Mouse (Mus musculus) cerebellum, postnatal 14 days (tissue): ENCODE results near the gene Dot1l.
"Not testable (repeated sequence)": the region's sequence is repeated elsewhere in the genome, so short reads cannot be mapped to it uniquely, and the experiment has no call there.

Experiments used
- DNase-seq, 2 experiments: peaks; one replicate each; pipeline ENCODE4 v3.0.0; 2021; ENCODE audit warnings: mixed read lengths in 2 of 2

Dot1l gene

DNA sequence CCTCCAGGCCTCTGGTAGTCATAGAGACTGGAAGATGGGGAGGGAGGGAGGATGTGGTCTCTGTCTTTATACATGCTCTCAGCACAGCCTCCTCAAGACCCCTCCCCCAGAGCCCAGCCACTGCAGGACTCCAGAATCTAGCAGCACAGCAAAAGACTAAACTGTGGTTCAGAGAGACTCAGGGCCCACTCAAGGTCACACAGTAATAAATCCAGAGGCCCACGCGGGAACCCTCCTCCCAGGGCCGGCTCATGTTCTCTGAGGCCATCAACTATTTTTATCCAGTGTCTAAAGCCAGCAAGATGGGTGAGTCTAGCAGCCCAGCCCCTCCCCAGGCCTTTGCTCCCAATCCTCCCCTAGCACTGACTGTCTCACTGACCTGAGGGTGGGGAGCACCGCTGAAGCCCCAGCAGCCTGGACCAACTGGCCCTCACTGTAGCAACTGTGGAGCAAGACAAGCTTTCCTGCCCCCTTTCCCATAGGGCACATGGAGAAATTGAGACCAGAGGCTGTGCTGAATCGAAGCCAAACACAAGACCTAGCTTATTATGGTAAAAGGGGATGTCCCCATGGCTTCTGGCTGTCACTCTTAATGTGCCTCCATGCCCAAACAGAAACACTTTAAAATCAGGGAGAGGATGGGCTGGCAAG lies 57.5 kb downstream of the Dot1l start:
- DNase-seq: no peak

DNA sequence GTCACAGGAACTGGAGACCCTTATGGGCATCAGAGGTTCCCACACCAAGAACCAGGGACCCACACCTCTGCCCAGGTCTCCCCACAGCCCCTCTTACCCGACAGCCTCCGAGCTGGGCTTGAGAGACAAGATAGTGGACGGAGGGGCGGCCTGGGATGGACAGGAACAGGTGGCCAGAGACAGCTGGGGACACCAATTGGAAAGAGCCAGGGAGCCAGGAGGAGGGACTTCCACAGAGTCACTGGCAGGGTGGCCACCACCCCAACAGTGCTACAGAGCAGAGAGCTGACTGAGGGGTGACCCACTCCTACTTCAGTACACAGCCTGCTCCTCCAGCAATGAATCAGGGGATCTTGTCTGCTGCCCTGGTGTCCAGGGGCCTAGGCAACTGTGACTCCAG lies 58.4 kb downstream of the Dot1l start, which contains the start of gene Jsrp1:
TSS of gene Jsrp1 (minus strand) at position 133 of the 400 bp plus-strand sequence.
- DNase-seq: no peak

DNA sequence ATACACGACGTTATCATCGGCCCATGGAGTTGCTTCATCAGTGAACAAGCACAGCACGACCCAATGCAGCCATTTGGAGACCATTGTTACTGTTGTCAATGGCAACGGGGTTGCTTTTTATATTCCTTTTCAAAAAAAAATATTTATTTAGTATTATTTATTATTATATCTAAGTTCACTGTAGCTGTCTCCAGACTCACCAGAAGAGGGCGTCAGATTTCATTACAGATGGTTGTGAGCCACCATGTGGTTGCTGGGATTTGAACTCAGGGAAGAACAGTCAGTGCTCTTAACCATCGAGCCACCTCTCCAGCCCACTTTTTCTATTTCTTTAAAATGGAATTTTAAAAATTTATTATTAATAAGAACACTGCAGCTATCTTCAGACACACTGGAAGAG lies 59.8 kb downstream of the Dot1l start:
- no peak for DNase-seq

DNA sequence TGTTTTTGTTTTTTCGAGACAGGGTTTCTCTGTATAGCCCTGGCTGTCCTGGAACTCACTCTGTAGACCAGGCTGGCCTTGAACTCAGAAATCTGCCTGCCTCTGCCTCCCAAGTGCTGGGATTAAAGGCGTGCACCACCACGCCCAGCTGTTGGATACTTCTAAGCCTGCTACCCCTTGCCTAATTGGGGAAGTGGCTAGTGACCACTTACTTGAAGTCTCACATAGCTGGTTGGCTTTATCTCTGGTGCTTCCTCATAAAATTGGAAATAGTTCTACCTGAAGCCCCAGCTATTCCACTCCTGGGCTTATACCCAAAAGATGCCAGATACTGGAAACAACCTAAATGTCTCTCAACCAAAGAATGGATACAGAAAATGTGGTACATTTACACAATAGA lies 61.3 kb downstream of the Dot1l start:
- not testable (repeated sequence) for DNase-seq

DNA sequence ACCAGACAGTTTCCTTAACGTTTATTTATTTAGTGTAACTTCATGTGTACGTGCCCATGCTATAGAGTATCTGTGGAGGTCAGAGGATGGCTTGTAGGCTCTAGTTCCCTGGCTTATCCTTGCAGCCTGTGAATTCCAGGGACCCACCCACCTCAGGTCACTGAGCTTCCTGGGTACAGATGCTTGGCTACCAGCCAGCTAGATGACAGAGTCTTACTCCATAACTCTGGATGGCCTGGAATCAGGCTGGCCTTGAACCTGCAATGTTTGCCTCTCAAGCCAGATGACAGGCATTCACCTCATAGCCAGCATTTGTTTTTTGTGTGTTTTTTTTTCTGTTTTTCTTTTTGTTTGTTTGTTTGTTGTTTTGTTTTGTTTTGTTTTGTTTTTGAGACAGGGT lies 62.2 kb downstream of the Dot1l start:
- DNase-seq: no peak

DNA sequence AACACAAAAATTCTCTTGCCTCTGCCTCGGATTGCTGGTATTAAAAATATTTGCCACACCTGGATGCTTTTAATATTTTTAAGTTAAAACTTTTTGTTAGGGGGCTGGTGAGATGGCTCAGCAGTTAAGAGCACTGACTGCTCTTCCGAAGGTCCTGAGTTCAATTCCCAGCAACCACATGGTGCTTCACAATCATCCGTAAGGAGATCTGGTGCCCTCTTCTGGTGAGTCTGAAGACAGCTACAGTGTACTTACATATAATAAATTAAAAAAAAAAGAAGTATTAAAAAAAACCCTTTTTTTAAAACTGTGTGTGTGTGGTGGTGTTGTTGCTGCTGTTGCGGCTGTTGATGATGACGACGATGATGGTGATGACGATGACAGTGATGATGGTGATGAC lies 62.9 kb downstream of the Dot1l start:
- not testable (repeated sequence) for DNase-seq

DNA sequence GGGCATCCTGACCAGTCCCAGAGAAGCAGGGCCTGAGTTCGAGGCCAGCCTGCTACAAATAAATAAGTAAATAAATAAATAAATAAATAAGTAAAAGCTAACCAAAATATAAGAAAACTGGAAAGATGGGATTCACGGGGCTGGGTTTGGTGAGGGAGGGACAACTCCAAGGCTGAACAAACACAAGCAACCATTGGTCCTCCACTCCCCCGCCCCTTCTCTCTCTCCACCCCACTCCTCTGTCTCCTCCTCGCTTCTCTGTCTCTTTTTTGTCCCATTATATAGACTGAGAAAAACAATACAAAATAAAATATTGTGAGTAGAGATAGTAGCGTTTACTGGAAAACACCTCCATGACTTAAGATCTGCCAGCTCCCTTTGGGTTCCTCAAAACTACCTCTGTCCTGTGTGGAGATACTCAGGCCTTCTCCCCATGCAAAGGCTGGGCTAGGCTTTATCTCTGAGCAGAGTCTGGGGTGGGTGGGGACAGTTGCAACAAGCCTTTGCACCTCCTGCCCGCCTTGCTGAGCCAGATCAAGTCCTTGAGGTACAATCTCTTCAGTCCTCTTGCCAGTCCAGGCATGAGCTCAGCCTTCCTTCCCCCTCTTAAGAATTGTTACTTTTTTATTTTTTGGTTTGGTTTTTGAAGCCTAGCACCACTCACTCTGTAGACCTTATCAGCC lies 63.7 kb downstream of the Dot1l start:
- DNase-seq: no peak

DNA sequence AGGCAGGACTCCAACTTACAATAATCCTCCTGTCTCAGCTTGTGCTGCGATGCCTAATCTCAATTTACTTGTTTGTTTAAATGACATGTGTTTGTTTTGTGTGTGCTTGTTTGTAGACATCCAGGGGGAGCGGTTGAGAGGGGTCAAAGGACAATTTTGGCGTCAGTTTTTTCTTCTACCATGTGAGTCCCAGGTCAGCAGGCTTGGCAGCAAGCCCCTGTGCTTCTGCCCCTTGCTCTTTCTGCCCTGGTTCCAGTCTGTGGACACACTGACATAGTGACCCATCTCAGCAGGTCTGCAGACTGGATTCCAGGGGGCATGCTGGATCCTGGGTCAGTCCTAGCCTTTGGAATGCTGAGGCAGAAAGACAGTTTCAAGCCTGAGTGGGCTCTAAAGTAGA lies 64.4 kb downstream of the Dot1l start:
- no peak for DNase-seq

DNA sequence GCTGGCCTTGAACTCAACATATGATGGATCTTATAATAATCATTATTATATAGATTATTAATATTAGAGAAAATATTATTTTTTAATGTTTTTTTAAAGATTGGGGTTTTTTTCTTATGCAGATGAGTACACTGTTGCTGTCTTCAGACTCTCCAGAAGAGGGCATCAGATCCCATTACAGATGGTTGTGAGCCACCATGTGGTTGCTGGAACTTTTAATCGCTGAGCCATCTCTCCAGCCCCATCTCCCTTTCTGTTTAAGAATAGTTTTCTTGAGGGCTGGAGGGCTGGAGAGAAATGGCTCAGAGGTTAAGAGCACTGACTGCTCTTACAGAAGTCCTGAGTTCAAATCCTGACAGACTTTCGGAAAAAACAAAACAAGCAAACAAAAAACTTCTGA lies 67.0 kb downstream of the Dot1l start:
- peak in 1 of 2 experiments; percentile 55 for DNase-seq

DNA sequence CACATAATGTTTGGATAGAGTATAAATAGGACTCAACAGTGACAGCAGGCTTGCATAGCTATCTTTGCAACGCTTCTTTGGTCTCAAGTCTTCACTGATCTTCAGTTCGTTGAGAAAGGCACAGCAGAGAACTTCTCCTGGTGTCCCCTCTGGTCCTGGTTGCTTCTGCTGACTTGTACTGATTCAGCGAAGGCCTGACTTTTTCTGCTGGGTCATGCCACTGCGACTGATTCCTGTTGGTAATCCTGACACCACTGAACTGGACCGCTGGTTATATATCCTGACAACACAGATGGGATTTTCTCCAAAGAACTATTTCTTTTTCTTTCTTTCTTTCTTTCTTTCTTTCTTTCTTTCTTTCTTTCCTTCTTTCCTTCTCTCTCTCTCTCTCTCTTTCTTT lies 67.5 kb downstream of the Dot1l start:
- DNase-seq: no peak

DNA sequence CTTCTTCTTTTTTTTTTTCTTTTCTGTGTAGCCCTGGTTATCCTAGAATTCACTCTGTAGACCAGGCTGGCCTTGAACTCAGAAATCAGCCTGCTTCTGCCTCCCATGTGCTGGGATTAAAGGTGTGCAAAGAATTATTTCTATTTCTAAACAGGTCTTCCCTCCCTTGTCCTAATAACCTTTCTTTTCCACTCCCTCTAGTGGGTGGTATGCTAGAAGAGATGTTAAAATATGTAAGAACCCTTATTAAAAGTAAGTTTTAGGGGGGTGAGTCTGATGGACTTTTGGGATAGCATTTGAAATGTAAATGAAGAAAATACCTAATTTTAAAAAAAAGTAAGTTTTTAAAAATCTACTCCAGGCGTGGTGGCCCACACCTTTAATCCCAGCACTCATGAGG lies 68.3 kb downstream of the Dot1l start:
- DNase-seq: no peak

DNA sequence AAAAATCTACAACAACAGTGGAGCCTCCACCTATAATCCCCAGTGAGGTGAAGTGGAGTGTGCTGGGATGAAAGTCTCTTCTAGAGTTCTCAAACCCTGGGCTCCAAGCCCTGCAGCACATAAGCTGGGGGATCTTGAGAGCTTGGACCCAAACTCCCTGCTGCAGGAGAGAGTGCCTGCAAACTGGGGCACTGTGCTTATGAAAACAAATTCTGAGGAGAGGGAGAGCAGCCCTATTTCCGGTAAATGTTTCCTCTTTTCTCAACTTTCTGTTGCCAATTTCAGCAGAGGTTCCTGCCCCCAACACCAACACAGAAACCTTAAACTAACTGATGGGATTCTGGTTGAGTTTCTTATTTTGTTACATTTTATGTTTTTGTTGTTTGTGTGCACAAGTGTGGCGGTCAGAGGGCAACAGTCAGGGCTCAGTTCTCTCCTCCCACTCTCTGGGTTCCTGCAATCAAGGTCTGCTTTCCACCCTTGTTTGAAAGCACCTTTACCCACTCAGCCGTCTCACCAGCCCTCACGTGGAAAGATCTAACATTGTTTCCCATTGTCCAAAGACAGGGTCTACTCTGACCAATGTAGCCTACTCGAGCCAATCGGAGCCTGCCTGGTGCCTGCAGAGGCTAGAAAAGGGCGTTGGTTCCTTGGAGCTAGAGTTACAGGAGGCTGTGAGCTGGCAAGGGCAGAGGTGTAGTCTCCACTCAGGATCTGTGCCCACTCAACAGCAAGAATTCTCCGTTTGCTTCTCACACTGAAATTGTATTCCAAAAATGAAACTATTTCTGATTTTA lies 69.0 kb downstream of the Dot1l start:
- DNase-seq: no peak

DNA sequence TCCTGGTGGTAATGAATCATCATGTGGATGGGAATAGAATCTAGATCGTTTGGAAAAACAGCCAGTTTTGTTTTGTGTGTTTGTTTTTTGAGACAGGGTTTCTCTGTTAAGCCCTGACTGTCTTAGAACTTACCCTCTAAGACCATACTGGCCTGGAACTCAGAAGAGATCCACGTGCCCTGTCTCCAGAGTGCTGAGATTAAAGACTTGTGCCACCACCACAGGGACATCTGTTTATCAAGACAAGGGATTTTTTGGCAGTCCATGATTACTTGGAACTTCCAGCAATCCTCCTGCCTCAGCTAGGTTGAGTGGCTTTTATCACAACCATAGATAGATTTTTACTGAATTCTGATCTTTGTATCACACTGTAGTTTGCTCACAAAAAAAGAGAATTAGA lies 69.8 kb downstream of the Dot1l start:
- DNase-seq: no peak

DNA sequence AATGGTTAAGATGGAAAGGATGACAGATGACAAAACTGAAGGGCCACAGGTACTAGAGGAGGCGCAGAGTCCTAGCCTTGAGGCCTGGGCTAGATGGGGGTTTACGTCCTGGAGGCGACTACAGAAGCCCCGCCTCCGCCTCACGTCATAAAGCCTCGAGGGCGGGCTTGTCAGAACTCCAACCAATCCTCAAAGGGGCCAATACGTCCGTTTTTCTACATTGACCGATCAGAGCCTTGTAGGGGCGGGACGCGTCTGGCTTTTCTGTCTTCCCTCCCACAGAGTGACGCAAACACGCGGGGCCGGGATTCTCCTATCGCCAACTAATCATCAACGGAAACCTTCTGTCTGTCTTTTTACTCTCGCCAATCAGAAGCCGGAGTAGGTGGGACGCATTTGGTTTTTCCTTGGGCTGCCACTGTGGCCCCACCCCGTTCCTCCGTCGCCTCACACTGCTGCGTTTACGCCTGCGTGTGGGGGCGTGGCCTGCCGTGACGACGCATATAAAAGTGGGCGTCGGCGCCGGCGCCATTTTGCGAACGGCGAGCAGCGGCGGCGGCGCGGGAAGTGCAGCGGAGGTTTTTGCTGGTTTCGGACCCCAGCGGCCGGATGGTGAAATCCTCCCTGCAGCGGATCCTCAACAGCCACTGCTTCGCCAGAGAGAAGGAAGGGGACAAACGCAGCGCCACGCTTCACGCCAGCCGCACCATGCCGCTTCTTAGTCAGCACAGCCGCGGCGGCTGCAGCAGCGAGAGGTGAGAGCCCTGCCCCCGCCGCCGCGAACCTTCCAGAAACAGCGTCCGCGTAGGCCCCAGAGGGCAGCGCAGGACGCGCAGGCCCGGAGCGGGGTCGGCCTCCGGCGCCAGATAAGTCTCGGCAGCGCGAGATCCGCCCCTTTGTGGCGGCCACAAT lies 71.4 kb downstream of the Dot1l start, which contains the start of gene Oaz1:
TSS of gene Oaz1 (plus strand) at position 506 of the 912 bp plus-strand sequence.
- DNase-seq: peak; percentile 99

DNA sequence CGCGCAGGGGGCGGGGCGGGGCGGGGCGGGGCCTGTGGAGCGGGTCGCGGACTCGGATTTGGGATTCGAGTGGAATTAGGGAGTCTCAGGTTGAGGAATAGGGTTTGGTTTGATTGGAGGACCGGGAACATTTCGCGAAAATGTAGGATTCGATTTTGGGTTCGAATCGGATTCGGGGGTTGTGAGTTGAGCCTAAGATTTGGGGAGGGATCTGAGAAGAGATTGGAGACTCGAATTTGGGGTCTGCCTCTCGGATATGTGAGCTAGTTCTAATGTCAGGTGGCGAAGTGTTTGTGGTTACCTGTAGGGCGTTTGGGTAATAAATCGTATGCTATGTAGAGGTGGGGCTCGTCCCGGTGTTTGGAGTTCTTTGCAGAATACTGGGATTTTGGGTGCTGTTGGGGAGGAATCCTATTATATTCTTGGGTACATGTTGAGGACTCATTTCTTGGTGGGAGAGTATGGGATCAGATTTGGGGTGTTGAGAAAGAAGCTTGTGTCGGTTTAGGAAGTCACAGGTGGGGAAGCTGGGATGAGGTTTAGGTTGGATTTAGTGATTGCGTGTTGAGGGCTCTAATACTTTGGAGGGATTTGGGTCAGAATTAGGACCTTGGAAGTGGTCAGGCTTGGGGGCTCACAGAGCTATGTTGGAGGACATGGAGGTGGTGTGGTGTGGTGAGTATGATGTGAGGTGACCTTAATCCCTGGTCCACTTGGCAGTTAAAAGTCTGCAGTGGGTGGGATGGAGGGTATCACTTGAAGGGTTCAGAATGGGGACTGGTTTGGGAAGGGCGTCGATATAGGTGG lies 72.3 kb downstream of the Dot1l start:
- no peak for DNase-seq

DNA sequence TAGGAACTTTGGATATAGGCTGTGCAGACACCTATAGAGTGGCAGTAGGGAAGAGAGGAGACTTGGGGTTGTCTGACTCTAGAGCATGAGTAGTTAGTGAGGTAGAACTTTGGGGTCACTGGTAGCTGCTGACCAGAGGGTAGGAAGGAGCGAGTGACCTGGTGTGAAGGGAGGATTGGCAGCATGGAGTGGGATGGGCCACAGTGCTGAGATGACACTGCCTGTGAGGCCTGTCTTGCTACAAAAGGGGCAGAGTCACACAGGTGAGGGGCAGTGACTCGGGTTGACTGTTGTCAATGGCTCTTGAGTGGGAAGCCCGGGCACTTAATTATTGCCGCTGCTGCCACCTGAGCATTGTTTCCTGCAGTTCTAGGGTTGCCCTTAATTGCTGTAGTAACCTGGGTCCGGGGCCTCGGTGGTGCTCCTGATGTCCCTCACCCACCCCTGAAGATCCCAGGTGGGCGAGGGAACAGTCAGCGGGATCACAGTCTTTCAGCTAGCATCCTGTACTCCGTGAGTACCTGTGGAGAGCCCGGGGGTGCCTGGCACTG lies 72.9 kb downstream of the Dot1l start:
- DNase-seq: no peak

DNA sequence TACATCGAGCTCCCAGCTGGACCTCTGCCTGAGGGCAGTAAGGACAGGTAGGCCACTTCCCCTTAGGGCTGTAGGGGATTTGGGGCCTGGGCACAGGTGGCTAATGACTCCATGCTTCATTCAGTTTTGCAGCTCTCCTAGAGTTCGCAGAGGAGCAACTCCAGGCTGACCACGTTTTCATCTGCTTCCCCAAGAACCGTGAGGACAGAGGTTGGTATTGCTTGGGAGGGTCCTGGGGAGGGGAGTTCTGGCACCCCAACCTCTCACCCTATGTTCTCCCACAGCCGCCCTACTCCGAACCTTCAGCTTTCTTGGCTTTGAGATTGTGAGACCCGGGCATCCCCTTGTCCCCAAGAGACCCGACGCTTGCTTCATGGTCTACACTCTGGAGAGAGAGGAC lies 73.6 kb downstream of the Dot1l start:
- not testable (repeated sequence) for DNase-seq

DNA sequence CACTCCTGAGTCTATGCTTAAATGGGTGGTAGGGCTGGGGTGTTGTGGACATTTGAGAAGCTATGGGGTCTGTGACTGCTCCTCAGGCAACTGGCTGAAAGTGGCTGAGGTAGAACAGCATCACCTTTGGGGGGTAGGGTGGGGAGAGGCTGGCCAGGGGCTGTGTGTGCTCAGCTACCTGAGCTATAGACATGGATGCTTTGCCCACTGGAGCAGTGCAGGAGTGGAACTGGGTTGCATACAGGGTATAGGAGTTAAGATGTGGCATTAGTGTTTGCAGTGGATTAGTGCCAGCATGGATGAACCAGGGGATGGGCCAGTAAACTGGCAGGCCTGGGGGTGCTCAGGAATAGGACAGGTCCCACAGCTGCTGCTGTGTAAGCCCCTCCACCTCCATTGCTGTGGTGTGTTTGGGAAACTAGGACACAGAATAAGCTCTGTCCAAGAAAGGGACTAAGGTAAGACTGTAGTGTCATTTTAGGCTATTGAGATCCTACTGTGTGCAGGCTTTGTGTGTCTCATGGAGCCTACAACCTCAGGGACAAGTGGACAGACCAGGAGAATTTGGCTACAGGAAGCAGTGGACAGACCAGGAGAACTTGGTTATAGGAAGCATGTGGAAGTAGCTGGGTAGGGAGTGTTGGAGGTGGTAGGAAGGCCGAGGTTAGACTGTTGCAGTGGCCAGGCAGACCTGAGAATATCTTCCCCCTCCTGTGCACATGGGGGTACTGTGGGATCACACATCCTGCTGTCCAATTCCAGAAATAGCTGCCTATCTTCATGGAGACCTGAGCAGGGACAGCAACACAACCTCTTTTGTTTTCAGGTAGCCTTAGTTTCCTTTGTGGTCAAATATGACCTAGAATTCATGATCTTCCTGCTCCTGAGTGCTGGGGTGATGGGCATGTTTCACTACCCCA lies 74.6 kb downstream of the Dot1l start:
- no peak for DNase-seq

DNA sequence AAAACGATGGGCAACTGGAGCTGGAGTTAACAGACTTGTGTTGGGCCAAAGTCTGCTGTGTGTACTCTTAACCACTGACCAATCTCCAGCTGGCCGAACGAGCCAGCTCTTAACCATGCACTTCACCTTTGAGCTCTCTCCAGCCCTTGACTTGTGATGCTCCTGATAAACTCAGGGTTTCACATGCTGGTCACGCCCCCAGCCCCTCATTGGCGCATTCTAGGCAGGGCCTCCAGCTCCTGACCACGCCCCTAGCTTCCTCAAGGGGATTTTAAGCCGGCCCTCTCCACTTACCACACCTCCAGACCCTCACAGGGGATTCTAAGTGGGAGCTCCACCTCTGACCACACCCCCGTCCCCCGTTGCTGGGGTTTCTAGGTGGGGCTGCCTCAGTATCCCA lies 76.1 kb downstream of the Dot1l start:
- DNase-seq: peak in 1 of 2 experiments; percentile 50

DNA sequence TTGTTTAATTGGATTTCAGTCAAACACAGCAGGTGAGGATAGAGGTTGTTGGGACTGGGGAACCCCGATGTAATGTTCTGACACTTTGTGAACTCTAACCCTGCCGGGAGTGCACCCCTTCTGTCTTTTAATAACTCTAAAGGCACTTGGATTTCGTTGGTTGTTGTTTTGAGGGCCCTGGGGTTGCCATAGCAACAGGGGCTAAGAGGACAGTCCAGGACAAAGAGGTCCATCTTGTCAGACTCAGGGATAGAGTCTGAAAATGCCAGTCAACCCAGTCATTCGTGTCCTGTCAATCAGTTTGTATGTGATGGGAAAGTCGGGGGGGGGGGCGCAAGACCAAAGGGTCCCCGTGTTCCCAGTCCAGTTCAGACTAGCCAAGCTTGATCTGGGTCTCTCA lies 77.8 kb downstream of the Dot1l start:
- DNase-seq: no peak
